Mouse (Mus musculus): ENCODE results near the gene Sort1. TPM values are rescaled to one million over a fixed set of nuclear protein-coding genes. Genes with fewer than 3 reads are reported as not detected.

Sort1 gene
- total RNA-seq, 1 experiment: 21.2 TPM

GRCm38 (mm10) chr3:108313138-108313537 is 29.3 kb downstream of the Sort1 start:
- Histone ChIP-seq H3K4me1 (ENCODE audit: control insufficient read depth in 2 of 2, insufficient read depth in 2 of 2, low read length in 2 of 2, poor library complexity in 1 of 2) (peaks cover 0 to 9% of the 10 kb centered on the region in 2 experiments; a peak in 1 of 4 replicates), H3K9me3 (ENCODE audit: control insufficient read depth, insufficient read depth, low read depth, low read length) (no peaks in the 10 kb centered on the region), H3K36me3 (ENCODE audit: control insufficient read depth, insufficient read depth, low read length, poor library complexity, severe bottlenecking) (no peaks in the 10 kb centered on the region), H3K27ac (ENCODE audit: insufficient read depth, low read depth, low read length, poor library complexity, severe bottlenecking) (no peak overlapping the region), H3K4me3 (ENCODE audit: insufficient read depth in 1 of 2, low read depth in 1 of 2, low read length in 2 of 2, poor library complexity in 1 of 2, severe bottlenecking in 1 of 2) (no peak overlapping the region), H3K9ac (ENCODE audit: insufficient read depth, low read depth, low read length, poor library complexity, severe bottlenecking) (no peak overlapping the region)
- no peak for TF ChIP-seq HCFC1 (IDR thresholded peaks at IDR 0.05; ENCODE audit: borderline replicate concordance, insufficient read depth, low read length)
- no peak for TF ChIP-seq CHD2 (IDR thresholded peaks at IDR 0.05; ENCODE audit: low read depth, low read length)
- TF ChIP-seq ZNF384 (IDR thresholded peaks at IDR 0.05; ENCODE audit: low read depth, low read length): no peak
- no peak for TF ChIP-seq ZC3H11A (IDR thresholded peaks at IDR 0.05; ENCODE audit: borderline replicate concordance, low read depth, low read length)
- no peak for TF ChIP-seq MAFK (IDR thresholded peaks at IDR 0.05; ENCODE audit: insufficient read depth, low read depth, low read length)
- in situ Hi-C loops (cut with MboI; ENCODE audit: low sequenced_read_pairs in 2 of 2, unreplicated experiment in 2 of 2): no loop called here
- DNase-seq (ENCODE audit: low read depth, low spot score): no peak

- in situ Hi-C loops (cut with MboI; ENCODE audit: low sequenced_read_pairs in 2 of 2, unreplicated experiment in 2 of 2): no loop called here
- peaks cover 2 to 13% of the 10 kb centered on the region in 2 experiments; a peak in 1 of 4 replicates for H3K4me1 ChIP-seq (ENCODE audit: control insufficient read depth in 2 of 2, insufficient read depth in 2 of 2, low read length in 2 of 2, poor library complexity in 1 of 2)
- no peaks in the 10 kb centered on the region for H3K36me3 ChIP-seq (ENCODE audit: control insufficient read depth, insufficient read depth, low read length, poor library complexity, severe bottlenecking)
- H3K9me3 ChIP-seq (ENCODE audit: control insufficient read depth, insufficient read depth, low read depth, low read length): no peaks in the 10 kb centered on the region
- H3K4me3 ChIP-seq (ENCODE audit: insufficient read depth in 1 of 2, low read depth in 1 of 2, low read length in 2 of 2, poor library complexity in 1 of 2, severe bottlenecking in 1 of 2): no peak overlapping the region
- H3K27ac ChIP-seq (ENCODE audit: insufficient read depth, low read depth, low read length, poor library complexity, severe bottlenecking): no peak overlapping the region
- DNase-seq (ENCODE audit: low read depth, low spot score): no peak
- no peak overlapping the region for H3K9ac ChIP-seq (ENCODE audit: insufficient read depth, low read depth, low read length, poor library complexity, severe bottlenecking)
- no peak for TF ChIP-seq MAFK (IDR thresholded peaks at IDR 0.05; ENCODE audit: insufficient read depth, low read depth, low read length)
- TF ChIP-seq ZC3H11A (IDR thresholded peaks at IDR 0.05; ENCODE audit: borderline replicate concordance, low read depth, low read length): no peak
- no peak for TF ChIP-seq HCFC1 (IDR thresholded peaks at IDR 0.05; ENCODE audit: borderline replicate concordance, insufficient read depth, low read length)
- TF ChIP-seq CHD2 (IDR thresholded peaks at IDR 0.05; ENCODE audit: low read depth, low read length): no peak
- no peak for TF ChIP-seq ZNF384 (IDR thresholded peaks at IDR 0.05; ENCODE audit: low read depth, low read length)
Observed at GRCm38 (mm10) chr3:108314038-108314675, 30.3 kb downstream of the Sort1 start.

GRCm38 (mm10) chr3:108318517-108318916 is 34.6 kb downstream of the Sort1 start:
- Histone ChIP-seq H3K9me3 (ENCODE audit: control insufficient read depth, insufficient read depth, low read depth, low read length) (no peaks in the 10 kb centered on the region), H3K4me1 (ENCODE audit: control insufficient read depth in 2 of 2, insufficient read depth in 2 of 2, low read length in 2 of 2, poor library complexity in 1 of 2) (peaks cover 7 to 19% of the 10 kb centered on the region in 2 experiments; a peak in 2 of 4 replicates), H3K4me3 (ENCODE audit: insufficient read depth in 1 of 2, low read depth in 1 of 2, low read length in 2 of 2, poor library complexity in 1 of 2, severe bottlenecking in 1 of 2) (no peak overlapping the region), H3K9ac (ENCODE audit: insufficient read depth, low read depth, low read length, poor library complexity, severe bottlenecking) (no peak overlapping the region), H3K27ac (ENCODE audit: insufficient read depth, low read depth, low read length, poor library complexity, severe bottlenecking) (no peak overlapping the region), H3K36me3 (ENCODE audit: control insufficient read depth, insufficient read depth, low read length, poor library complexity, severe bottlenecking) (no peaks in the 10 kb centered on the region)
- no peak for DNase-seq (ENCODE audit: low read depth, low spot score)
- TF ChIP-seq ZNF384 (IDR thresholded peaks at IDR 0.05; ENCODE audit: low read depth, low read length) (no peak), MAFK (IDR thresholded peaks at IDR 0.05; ENCODE audit: insufficient read depth, low read depth, low read length) (peak; percentile 47; the same call in 1 of the 2 replicates)
- in situ Hi-C loops (cut with MboI; ENCODE audit: low sequenced_read_pairs in 2 of 2, unreplicated experiment in 2 of 2): no loop called here

GRCm38 (mm10) chr3:108321671-108322070 is 37.8 kb downstream of the Sort1 start:
- Histone ChIP-seq H3K9me3 (ENCODE audit: control insufficient read depth, insufficient read depth, low read depth, low read length) (no peaks in the 10 kb centered on the region), H3K36me3 (ENCODE audit: control insufficient read depth, insufficient read depth, low read length, poor library complexity, severe bottlenecking) (no peaks in the 10 kb centered on the region), H3K27ac (ENCODE audit: insufficient read depth, low read depth, low read length, poor library complexity, severe bottlenecking) (no peak overlapping the region), H3K4me3 (ENCODE audit: insufficient read depth in 1 of 2, low read depth in 1 of 2, low read length in 2 of 2, poor library complexity in 1 of 2, severe bottlenecking in 1 of 2) (no peak overlapping the region), H3K4me1 (ENCODE audit: control insufficient read depth in 2 of 2, insufficient read depth in 2 of 2, low read length in 2 of 2, poor library complexity in 1 of 2) (peaks cover 7 to 14% of the 10 kb centered on the region in 2 experiments; a peak in 2 of 4 replicates), H3K9ac (ENCODE audit: insufficient read depth, low read depth, low read length, poor library complexity, severe bottlenecking) (no peak overlapping the region)
- DNase-seq (ENCODE audit: low read depth, low spot score): no peak
- in situ Hi-C loops (cut with MboI; ENCODE audit: low sequenced_read_pairs in 2 of 2, unreplicated experiment in 2 of 2): no loop called here
- no peak for TF ChIP-seq ZC3H11A (IDR thresholded peaks at IDR 0.05; ENCODE audit: borderline replicate concordance, low read depth, low read length)
- TF ChIP-seq MAFK (IDR thresholded peaks at IDR 0.05; ENCODE audit: insufficient read depth, low read depth, low read length): no peak
- TF ChIP-seq HCFC1 (IDR thresholded peaks at IDR 0.05; ENCODE audit: borderline replicate concordance, insufficient read depth, low read length): no peak
- TF ChIP-seq CHD2 (IDR thresholded peaks at IDR 0.05; ENCODE audit: low read depth, low read length): no peak
- TF ChIP-seq ZNF384 (IDR thresholded peaks at IDR 0.05; ENCODE audit: low read depth, low read length): no peak
